Mouse (Mus musculus) right cerebral cortex, postnatal 25 days (tissue): ENCODE results near the gene Ccdc85a.
A peak's percentile ranks its signal among the peaks of the same experiment; 100 is the strongest.
"Not testable (repeated sequence)": the region's sequence is repeated elsewhere in the genome, so short reads cannot be mapped to it uniquely, and the experiment has no call there.

ENCODE experiments used
- DNase-seq: peaks from one replicate; pipeline ENCODE4 v3.0.0; 2022

Gene Ccdc85a

DNA sequence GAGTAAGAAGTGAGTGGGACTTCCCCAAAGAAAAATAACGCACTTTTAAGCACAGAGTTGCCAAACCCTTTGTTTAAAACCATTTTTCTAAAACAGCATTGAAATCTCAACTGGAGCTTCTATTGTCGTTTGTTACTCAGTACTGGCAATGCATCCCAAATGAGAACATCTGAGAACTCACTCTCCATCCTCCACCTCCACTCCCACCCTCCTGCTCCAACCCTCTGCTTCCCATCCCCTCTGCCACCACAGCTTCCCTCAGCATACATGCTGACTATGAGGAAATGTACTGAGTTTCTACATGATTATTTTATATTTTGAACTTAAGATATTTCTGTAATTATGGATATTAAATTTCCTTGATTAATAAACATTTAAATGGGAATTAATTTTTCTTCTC is 168.3 kb downstream of the Ccdc85a start:
- no peak for DNase-seq

DNA sequence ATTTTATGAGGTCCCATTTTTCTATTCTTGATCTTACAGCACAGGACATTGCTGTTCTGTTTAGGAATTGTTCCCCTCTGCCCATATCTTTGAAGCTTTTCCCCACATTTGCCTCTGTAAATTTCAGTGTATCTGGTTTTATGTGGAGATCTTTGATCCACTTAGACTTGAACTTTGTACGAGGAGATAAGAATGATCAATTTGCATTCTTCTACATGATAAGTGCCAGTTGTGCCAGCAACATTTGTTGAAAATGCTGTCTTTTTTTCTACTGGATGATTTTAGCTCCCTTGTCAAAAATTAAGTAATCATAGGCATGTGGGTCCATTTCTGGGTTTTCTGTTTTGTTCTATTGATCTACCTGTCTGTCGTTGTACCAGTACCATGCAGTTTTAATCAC is 174.2 kb downstream of the Ccdc85a start:
- DNase-seq, result not testable (repeated sequence)

DNA sequence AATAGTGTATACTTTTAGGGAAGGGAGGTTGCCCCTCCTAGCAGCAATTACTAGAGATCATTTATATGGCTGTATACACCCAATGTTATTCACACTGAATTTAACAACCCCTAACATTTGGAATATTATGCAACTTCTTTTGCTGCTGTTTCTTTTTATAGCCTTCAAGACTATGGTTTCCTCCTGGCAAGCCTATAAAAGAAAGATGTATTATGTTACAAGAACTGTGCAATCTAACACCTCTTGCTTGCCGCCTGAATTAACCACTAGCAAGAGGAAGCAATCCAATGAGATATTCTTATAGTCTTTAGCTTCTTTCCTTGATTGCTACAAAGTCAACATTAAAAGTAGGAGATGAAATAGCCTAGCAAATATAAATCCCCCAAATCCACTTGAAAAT is 187.0 kb downstream of the Ccdc85a start:
- no peak for DNase-seq

DNA sequence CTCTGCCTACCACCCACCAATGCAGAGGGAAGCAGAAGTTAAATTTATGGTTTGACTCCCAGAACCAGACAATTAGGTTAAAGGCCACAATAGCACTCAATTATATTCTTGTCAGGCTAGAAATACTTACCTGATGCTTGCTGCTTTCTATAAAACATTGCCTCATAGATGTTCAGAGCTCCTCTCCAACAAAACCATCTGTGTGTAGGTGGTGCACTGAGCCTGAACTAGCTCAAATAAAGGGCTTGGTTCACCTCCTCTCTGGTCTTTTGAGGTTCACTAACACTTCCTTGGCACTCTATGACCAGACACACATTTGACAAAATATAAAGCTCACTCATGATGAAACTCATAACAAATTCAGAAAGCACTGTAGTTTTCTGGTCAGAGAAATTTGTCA is 208.2 kb downstream of the Ccdc85a start:
- DNase-seq, result no peak

DNA sequence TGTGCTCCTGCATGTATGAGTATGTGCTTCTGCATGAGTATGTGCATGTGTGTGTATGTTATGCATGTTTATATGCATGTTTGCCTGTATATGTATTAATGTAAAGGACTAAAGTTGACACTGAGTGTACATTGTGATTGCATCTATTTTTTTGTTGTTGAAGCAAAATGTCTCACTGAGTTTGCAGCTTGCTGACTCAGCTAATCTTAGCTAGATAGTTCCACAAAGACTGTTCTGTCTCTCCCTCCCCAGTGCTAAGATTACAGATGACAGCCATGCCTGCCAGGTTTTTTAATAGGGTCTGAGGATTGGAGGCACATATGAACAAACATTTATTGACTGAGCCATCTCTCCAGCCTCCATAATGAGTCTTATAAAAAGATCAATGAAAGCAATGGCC is 209.5 kb downstream of the Ccdc85a start:
- no peak for DNase-seq

DNA sequence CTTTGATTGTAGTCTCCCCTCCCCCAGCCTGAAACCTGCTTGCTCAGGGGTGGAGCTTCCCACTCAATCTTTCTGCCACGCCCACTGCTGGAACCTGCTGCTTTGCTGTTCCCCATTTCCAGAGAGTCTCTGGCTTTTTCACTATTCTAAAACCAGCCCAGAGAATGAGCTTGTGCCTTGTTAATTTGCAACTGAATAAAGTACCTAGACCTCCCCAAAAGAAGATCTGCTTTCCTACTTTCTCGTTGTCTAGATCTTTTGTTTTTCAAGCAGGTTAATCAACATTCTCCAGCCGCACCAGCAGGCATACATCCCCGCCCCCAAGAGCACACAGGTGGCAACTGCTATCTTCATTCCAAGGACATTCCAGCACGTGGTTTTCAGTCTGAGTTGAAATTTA is 212.7 kb downstream of the Ccdc85a start:
- not testable (repeated sequence) for DNase-seq

DNA sequence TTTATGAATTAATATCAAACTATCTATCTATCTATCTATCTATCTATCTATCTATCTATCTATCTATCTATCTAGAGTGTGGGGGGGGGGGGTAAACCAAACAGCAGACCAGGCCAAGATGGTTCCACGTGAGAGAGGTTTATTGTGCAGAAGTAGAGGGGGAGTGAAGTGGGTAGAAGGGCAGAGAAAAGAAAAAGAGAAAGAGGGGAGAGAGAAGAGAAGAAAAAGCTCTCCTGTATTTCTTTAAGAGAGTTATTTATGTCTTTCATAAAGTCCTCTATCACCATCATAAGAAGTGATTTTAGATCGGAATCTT is 218.2 kb downstream of the Ccdc85a start:
- DNase-seq, result no peak

DNA sequence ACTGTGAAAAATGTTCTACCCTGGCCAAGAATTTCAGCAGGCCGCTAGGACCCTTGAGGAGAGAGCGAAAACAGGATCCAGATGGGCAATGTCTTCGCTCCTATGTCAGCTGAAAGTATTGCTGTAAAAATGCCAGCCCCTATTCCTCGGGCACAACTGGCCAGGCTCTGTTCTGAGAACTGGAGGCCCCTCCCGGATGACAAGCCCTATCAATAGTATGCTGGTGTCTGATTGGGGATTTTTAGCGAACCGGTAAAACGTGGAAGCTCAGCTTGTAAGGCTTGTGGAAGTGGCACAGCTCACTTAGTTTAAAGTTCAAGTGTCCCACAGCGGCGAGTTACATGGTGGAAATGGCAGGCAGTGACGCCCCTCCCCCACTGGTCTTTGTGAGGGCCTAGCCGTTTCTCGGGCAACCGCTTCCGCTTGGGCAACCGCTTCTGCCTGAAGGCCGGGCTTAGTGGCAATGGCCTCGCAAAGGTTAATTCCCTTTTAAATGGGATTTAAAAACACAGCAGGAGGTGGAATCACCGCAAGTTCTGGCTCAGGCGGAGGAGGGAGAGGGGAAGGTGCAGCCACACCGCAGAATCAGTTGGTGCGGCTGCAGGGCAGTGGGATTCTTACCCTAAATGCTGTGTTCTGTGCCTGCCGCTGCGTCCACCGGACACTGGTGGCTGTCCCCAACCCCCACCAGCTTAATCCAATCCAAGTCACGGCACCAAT is 218.8 kb downstream of the Ccdc85a start:
- peak; percentile 75 for DNase-seq

DNA sequence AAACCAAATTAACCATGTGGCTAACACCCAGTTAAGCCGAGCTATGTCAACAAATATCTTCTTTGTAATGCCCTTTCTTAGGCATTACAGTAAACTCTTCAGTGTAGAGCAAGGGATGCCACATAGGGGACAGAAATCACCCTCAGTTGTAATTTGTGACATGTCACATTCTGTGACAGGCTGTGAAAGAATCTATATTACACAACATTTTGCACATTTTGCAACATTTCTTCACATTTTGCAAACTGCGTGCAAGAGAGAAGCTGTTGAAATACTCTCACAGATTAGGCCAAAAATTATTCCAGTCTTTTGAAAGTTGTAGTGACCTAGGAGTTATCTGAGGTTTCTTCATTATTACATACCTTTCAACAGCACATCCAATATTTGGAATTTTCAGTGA is 240.7 kb downstream of the Ccdc85a start:
- no peak for DNase-seq

DNA sequence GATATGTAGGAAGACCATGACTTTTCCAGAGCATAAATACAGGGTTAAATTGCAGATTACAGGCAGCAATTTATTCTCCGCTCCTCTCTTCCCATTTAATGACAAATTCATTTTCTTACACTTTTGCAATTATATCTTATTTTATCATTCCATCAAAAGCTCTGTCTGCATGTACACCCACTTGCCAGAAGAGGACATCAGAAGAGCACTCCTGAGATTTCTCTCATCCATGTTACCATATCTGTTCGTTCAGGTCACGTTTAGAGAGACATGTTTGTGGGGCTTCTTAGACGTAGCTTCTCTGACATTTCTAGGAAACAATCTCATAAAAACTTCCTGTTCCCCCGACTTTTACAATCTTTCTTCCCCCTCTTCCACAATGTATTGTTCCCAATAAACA is 242.2 kb downstream of the Ccdc85a start:
- no peak for DNase-seq

DNA sequence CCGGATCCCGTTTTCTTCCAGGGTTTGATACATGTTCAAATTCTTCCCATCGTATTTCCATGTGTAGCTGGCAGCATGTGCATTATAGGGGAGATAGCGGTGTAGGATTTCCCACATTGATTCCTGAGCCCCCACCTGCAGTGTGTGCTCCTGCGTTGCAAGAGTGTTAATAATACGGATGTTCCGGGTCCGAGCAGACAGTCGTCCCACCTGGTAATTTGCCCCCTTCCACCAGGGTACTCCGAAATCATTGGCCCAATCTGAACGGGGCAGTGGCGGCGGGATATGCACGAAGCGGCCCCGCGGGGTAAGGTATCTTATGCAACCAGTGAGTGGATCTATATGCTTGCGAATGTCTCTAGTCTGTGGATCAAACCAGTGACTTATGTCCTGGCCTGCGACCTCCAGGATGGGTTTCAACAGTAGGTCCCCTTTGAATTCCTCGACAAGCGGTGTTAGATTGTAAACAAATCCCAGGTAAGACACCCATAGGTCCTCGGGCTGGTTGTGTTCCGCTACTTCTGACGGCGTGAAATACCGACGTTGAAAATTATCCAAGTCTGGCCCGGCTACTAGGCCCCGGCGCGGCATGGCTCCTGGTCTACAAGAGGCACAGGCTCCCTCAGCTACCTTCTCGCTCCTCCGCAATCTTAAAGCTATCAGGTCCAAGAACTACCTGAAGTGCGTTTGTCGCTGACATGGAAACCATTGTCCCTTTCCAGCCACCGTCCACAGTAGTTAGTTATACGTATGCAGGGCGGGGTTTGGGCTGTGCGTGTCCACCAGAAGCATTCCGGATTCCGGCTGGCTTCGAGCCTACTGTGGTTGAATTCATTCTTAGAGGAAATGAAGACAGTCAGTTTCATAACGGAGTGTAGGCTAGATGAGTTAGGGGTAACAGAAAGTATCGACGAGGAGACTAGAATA is 244.6 kb downstream of the Ccdc85a start, which contains the start of gene Gm6685:
Gene Gm6685 (minus strand): TSS at position 644 of the 927 bp plus-strand sequence.
- not testable (repeated sequence) for DNase-seq
